1 mouse cellular context compared by ENCODE assay signal in the genomic region with DNA sequence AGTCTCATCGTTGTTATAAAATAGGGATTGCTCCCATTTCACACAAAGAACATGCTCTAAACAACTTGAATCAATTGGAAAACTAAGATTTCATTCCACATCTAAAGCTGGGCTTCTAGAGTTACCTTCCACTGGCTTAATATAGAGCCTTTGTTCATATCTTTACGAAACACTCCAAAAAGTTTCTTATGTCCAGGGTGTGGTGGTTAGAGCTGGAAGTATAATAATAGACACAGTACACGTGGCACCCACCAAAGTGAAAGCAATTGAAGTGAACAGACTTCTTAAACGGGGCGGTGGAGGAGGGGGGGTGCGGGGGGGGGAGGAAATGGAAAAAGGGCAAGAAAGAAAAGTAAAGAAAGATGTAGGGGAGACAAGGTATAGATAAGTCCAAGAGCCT.
TF ChIP-seq lines count a peak whose summit lies in the region.

No protein-coding gene starts in this region.

TF ChIP-seq in CH12.LX, 34 proteins besides CTCF, POLR2A, EP300 and RAD21 (continued from another document):
- TF ChIP-seq NRF1 (IDR thresholded peaks at IDR 0.05; ENCODE audit: low read depth, low read length) (no peak), ZMIZ1 (IDR thresholded peaks at IDR 0.05; ENCODE audit: low read depth, low read length) (no peak), JUN (IDR thresholded peaks at IDR 0.05; ENCODE audit: insufficient read depth, low read depth, low read length) (no peak), PAX5 (IDR thresholded peaks at IDR 0.05; ENCODE audit: low read length) (no peak), MYC (IDR thresholded peaks at IDR 0.05; ENCODE audit: low read depth, low read length) (peak; percentile 59; the same call in 1 of the 2 replicates), ZC3H11A (IDR thresholded peaks at IDR 0.05; ENCODE audit: low read depth, low read length) (no peak), E2F4 (IDR thresholded peaks at IDR 0.05; ENCODE audit: insufficient replicate concordance, low read depth, low read length) (no peak), ETS1 (conservative IDR thresholded peaks at IDR 0.05; ENCODE audit: low read depth, low read length) (no peak), CHD1 (IDR thresholded peaks at IDR 0.05; ENCODE audit: low read depth, low read length) (no peak), POLR2AphosphoS2 (IDR thresholded peaks at IDR 0.05; ENCODE audit: low read depth, low read length) (no peak), CHD2 (IDR thresholded peaks at IDR 0.05; ENCODE audit: low read length) (no peak), IRF4 (IDR thresholded peaks at IDR 0.05; ENCODE audit: low read depth, low read length) (no peak), MAZ (IDR thresholded peaks at IDR 0.05; ENCODE audit: low read depth, low read length) (no peak)
TF ChIP-seq in CH12.LX: peak in this region for 6.
